Mouse (Mus musculus) cerebellum, adult (tissue): ENCODE results near the gene Hif3a.
"Not testable (repeated sequence)": the region's sequence is repeated elsewhere in the genome, so short reads cannot be mapped to it uniquely, and the experiment has no call there.

Source experiments
- ATAC-seq: cut with Nextera tagmentation; 2 replicates; pipeline ENCODE4 v1.9.2; 2017; ENCODE audit warnings: mild to moderate bottlenecking, moderate library complexity, mixed read lengths; ENCODE audit not compliant: insufficient number of reproducible peaks, low FRiP score, low TSS enrichment

Hif3a gene

DNA sequence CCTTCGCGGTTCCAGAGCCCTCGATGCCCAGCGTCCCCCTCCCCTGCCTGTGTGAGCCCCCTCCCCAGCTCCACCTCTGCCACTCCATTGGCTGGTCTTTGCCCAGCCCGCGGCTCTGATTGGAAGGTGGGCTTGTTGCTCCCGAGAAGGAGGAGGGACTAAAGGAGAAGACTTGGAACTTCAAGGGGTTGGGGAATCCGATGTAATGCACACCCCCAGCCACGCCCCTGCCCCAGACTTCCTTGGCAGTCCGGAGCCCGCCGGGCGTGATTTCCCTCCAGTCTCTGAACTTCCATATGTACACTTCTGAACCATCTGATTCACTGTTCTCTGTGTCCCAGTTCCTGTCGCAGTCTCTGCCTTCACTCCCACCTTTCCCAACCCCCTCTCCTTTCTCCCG lies at the start of gene Hif3a:
Gene Hif3a (minus strand): TSS at position 39 of the 400 bp plus-strand sequence.
- ATAC-seq = no peak

DNA sequence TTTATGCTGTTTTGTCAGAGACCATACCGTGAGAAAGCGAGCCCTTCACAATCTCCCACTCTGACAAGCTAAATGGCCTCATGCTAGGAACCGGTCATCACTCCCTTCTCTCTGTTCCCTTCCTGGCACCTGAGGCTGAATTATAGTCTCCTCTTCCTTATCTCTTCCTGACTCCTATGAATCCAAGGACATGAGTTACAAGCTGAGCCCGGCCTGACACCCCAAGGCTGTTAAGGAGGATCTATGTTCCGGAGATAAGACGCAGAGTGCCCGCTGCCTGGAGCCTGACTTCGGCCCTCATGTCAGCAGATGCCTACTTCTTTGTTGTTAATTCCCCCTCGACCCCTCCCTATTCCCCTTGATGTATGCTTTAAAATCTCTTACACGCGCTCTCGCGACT lies 39.4 kb upstream of the Hif3a start:
- not testable (repeated sequence) for ATAC-seq

- no peak for ATAC-seq
Observed at GRCm38 (mm10) chr7:17091280-17091679, 29.1 kb upstream of the Hif3a start.

GRCm38 (mm10) chr7:17090058-17090585 lies 27.9 kb upstream of the Hif3a start:
- no peak for ATAC-seq

DNA sequence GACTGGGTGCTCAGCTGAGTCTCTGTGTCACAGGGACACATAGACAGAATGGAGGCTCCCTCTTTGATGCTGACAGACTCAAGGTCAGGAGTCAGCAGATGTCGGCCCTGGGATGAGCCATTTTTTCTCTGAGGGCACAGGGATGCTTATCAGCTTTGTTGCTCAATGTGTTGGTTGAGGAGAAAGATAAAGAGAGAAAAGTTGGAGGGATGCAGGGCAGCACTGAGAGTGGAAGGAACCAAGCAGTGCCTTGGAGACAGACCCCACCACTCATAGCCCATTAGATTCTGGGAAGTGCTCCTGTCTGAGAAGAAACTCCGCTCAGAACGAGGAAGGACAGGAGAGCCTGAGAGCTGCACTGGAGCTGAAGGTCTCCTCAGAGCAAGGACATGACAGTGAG lies 25.5 kb upstream of the Hif3a start:
- ATAC-seq = no peak

DNA sequence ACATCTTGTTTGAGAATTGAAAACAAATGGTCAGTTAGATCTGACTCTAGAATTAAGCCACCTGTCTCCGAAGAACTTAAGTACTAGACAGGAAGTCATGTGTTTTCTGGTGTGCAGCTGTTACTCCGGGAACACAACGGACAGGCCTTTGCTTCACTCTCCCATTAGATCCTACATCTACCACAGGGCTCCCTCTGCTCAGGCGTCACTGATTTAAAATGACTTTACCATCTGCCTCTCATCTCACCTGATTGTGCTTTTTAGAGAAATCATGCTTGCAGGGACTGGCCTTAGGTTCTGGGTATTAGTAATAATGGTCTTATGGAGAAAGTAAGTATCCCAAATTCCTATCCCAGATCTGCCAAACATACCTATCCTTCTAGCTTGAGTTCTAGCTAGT lies 20.5 kb upstream of the Hif3a start:
- ATAC-seq = peak; percentile 76; the same call in 1 of the 2 replicates

DNA sequence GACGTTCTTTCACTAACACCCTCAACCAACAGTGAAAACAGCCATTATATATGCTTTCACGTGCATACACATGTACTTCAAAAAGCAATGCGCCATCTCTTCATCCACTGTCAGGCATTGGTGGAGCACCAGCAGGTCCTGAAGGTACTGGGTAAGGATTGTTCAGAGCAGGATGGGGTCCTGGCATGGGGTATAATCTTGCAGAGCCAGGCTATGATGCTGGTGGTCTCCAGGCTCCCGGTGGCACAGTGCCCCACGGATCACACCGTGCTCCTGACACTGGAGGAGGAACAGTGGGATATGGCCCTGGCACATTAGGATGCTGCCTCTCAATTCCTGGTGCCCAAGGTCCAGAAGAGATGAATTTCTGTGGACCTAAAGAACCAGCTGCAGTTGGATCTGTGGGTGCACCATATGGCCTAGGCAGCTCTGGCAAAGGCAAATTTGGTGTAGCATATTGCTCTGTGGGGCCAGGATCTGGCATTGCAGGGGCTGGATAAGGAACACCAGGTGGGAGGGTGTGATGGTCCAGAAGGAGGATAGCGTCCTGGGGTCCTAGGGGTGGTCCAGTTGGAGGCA lies 15.9 kb upstream of the Hif3a start:
- ATAC-seq = no peak

DNA sequence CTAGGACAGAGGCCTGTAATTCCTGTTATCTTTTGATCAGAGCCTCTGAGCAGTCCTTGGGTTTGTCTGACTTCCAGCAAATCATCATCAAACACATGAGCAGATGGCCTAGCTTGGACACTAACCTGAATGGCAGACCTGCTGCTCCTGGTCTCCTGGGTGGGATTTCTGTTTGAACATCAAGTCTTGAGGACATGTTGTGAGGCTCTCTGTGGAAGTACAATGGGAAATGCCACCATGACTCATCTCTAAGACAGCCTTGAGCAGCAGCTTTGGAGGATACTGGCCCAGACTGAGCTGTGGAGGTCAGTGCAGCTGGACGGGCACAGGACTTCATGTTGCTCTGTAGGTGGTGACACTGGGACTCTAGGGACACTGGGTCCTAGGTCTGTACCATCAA lies 14.3 kb upstream of the Hif3a start:
- no peak for ATAC-seq

DNA sequence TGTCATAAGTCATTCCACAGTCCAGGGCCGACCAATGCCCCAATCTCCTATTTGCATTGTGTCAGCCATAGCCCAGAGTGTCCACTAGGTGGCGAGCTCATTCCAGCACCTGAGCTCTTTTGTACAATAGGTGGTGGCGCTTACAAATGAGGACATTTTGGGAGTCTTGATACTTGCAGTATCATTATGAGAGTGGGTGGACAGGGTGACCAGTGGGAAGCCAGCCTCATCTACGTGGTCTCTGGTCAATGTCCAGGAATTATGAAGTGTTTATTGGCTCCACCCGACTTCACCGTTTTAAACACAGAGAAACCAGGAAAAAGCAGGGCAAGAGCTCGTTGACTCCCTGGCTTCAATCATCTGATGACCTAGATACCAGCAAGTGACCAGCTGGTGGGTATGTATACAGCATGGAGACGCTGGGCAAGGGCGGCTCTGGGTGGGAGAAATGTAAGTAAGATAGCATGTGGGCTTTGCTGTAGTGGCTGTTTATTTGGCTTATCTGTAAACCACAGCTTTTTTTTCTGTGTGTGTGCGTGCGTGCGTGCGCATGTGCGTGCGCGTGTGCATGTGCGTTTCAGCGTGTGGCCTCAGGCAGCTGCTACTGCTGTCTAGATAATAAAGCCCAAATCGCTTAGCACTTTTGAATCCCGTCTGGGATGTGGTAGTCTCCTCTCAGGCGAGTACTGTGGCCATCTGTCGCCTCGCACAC lies 11.8 kb upstream of the Hif3a start, which contains the start of gene Psg16:
Gene Psg16 (plus strand): TSS at position 137 of the 712 bp plus-strand sequence.
- peak; percentile 92 for ATAC-seq

DNA sequence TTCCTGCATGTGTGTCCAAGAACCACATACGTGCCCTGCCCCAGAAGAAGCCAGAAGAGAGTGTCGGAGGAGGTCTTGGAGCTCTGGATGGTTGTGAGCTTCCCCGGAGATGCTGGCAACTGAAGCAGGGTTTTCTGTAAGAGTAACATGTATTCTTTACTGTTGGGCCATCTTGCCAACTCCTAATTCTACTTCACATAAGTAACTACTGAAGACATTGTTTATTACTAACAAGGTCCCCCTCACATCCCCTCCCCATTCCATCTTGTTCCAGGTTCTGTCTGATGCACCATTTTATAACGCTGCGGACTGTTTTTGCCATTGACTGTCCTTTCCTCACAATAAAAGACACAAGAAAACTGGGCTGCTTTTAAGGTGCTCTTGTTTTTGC lies 11.3 kb upstream of the Hif3a start:
- ATAC-seq = no peak

DNA sequence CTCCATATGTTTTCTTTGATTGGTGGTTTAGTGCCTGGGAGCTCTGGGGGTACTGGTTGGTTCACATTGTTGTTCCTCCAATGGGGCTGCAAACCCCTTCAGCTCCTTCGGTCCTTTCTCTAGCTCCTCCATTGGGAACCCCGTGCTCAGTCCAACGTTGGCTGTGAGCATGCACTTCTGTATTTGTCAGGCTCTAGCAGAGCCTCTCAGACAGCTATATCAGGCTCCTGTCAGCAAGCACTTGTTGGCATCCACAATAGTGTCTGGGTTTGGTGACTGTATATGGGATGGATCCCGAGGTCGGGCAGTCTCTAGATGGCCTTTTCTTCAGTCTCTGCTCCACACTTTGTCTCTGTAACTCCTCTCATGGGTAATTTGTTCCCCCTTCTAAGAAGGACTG lies 5.4 kb upstream of the Hif3a start:
- not testable (repeated sequence) for ATAC-seq

DNA sequence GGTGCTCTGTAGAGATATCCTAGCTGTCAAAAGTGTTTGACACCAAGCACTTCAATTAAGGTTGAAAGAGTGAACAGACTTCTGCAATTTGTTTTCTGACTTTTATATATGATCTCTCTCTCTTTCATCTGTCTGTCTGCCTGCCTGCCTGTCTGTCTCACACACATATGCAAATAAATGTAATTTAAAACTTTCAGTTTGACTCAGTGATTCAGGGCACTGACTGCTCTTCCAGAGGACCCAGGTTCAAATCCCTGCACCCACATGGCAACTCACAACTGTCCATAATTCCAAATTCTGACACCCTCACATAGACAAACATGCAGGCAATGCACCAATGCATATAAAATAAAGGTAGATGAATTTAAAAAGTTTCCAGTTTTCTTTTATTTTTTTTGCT lies 4.8 kb upstream of the Hif3a start:
- ATAC-seq = no peak

GRCm38 (mm10) chr7:17066412-17066811 lies 4.2 kb upstream of the Hif3a start:
- ATAC-seq = no peak

DNA sequence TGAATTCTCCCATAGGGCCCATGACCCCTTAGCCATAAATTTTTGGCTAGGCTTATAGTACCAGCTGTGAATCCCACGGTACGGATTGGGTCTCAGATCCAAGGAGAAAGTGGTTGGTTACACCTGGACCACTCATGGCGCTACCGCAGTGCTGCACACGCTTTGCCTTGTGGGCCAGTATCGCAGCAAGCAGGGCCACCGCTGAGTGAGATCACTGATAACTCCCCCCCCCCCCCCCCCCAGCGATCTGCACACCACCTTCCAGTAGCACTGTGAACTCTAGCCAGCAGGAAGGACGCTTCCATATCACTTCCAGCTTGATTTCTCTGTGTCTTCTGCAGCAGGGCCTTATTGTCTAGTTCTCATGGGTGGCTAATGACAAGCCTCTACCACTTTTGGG lies 3.4 kb upstream of the Hif3a start:
- ATAC-seq = no peak

DNA sequence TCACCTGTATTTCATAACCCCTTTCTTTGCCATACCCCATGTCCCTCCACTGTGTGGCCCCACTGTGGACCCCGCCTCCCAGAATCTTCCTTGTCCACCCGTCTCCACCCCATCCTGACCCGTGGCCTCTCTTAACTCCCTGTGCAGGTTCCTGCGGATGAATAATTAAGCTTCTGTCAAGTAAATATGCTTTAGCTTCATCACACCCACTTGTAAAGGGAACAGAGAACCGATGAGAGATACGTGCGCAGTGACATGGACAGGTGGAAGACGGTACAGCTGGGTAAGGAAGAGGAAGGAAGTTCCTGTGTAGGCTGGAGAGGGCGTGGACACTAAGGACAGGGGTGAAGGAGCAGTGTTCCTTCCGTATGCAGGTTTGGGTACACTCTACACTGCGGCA lies 618 bp upstream of the Hif3a start:
- ATAC-seq = no peak

DNA sequence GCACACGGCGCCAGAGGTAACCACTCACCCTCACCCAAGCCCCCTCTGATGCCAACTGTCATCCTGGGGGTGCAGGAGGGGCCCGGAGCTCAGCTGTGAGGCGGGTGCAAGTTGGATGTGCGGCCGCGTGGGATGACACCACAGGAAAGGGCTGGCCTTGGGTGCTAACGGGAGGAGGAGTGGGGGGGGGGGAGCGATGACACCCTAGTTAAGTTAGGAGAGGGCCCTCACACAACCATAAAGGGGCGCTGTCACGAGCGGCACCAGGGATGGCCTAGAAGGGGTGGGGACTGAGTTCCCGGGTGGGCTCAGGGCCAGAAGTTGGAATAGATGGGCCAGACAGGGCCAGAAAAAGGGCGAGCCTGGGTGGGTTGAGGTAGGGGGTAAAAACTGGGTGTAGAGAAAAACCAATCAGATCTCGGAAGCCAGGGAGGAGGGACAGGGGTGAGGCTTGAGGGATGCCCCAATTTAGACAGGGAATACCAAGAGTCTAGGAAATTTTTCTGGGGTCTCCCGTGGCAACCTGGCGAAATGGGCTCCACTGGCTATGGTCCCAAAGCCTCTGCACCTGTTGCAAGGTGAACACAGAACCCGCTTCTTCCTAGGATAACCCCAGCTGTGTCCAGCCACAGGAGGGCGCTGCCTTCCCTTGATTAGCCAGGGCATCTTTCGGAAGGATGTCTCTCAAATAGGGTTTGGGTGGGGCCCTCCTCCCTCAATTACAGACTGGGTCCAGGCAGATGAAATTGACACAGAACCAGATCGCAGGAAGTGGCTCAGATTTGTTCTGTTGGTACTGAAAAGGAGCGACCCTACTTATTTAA lies 1.2 kb downstream of the Hif3a start:
- no peak for ATAC-seq

DNA sequence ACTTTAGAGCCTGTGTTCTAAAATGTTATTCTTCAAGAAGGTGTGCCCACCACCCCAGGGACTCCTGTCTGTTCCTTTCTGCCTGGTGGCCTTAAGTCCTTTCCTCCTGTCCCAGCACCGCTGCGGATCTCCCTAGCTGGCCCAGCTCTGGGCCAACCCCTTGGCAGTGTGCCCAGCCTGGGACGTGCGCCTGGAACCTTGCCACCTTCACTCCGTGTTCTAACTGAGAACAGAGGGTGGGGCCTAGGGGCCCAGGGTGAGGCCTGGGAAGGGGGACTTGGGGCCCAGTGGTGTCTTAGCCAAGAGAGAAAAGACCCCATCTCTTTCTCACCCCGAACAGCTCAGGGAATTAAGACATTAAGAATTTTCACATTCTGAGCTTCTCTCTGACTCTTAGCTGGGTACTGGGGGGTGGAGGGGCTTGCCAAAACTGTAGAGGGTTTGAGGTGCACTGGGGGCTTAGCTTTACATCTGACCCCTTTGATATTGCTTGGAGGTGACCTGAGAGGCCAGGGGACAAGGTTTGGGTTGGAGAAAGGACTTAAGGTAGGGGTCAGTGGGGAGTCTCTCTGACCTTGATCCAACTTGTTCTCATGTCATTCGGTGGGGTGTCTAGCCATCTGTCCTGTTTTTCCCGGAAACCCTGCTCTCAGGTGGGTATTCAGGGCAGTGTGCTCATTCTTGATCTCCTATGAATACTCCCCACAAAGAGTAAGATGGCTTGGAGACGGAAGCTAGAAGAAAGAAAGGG lies 2.0 kb downstream of the Hif3a start:
- no peak; the same call in 1 of the 2 replicates for ATAC-seq

DNA sequence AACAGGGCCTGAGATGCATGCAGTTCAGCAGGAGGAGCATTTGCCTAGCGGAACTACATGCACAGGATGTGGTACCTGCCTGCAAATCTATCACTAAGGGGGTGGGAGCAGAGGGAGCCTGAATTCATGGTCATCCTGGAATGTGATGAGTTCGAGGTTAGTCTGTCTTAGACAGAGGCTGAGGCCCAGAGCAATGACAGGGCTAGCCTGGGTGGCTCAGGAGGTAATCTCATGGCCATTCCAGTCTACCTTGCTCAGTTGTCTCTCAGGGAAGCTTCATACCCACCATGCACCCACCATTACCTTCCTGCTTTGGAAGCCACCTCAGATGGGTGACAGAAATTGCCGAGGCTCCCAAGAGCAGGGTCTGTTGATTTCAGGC lies 2.8 kb downstream of the Hif3a start:
- ATAC-seq = no peak

DNA sequence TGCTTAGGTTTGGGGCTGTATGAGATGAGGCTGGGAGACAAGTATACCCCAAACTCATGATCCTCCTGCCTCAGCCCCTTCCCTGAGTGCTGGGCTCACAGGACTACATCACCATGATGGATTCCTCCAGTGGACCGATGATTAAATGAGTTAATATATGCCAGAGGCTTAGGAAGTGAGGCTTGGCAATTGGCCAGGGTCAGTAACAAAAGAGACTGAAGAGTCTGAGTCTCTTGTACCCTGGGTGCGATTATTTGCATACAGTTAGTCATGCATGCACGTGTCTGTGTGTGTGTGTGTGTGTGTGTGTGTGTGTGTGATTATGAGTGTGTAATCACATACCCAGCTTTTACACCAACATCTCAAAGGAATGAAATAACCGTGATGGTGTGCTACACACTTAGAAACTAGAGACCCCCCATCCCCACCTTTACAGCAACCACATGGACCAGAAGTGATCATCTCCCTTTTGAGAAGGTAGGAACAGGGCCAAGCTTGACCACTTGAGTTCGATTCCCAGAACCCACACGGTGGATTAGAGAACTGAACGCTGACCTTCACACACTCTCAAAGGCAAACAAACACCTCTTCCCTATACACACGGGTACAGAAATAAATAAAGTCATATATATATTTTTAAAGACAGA lies 3.3 kb downstream of the Hif3a start:
- no peak for ATAC-seq
